Mouse (Mus musculus) bone marrow macrophage, adult 2 months (primary cell): ENCODE results near the gene Olfr1048.

Experiments
- CTCF ChIP-seq: IDR thresholded peaks from 2 replicates; pipeline ENCODE4 v1.5.1; 2012; ENCODE audit warnings: low read depth, mild to moderate bottlenecking, low read length, moderate library complexity
- POLR2A ChIP-seq: IDR thresholded peaks from 2 replicates; pipeline ENCODE4 v1.6.1; 2012; ENCODE audit warnings: mild to moderate bottlenecking, low read depth, low read length, borderline replicate concordance

GRCm38 (mm10) chr2:86231301-86231700 lies 8.8 kb downstream of the Olfr1048 start, which contains the start of gene Olfr1047:
- no peak for TF ChIP-seq POLR2A
- TF ChIP-seq CTCF: no peak
